Mouse (Mus musculus) stomach, embryonic 14.5 days (tissue): Measurements from ENCODE around the gene Nos1. TPM values are rescaled to one million over a fixed set of nuclear protein-coding genes. Genes with fewer than 3 reads are reported as not detected.

Source experiments
- ATAC-seq: fragments of 200-750 bp; cut with Nextera tagmentation; 2 replicates; pipeline ENCODE4 v1.8.0; 2017; ENCODE audit warnings: low read depth, moderate TSS enrichment; ENCODE audit not compliant: insufficient number of reproducible peaks, insufficient read depth, low FRiP score
- H3K27ac ChIP-seq: fragments of 300-500 bp; sonication (generic); 2 replicates; pipeline ENCODE4 v1.5.1; 2014; ENCODE audit warnings: mild to moderate bottlenecking, low read length, moderate library complexity, mixed read lengths
- H3K27me3 ChIP-seq: fragments of 300-500 bp; sonication (generic); 2 replicates; pipeline ENCODE4 v1.6.1; 2014; ENCODE audit warnings: low read length, control low read depth, mixed read lengths; ENCODE audit not compliant: control insufficient read depth, insufficient read depth
- H3K36me3 ChIP-seq: fragments of 300-500 bp; sonication (generic); 2 replicates; pipeline ENCODE4 v1.6.1; 2014; ENCODE audit warnings: mild to moderate bottlenecking, control low read depth, low read length, moderate library complexity, mixed read lengths; ENCODE audit not compliant: control insufficient read depth, insufficient read depth
- H3K4me1 ChIP-seq: fragments of 300-500 bp; sonication (generic); 2 replicates; pipeline ENCODE4 v1.6.1; 2014; ENCODE audit warnings: low read length, control low read depth, mixed read lengths; ENCODE audit not compliant: control insufficient read depth, insufficient read depth
- H3K4me2 ChIP-seq: fragments of 300-500 bp; sonication (generic); replicated peaks from 2 replicates; pipeline ENCODE4 v1.6.1; 2014; ENCODE audit warnings: low read depth, low read length, control low read depth
- H3K4me3 ChIP-seq: fragments of 300-500 bp; sonication (generic); 2 replicates; pipeline ENCODE4 v1.5.1; 2014; ENCODE audit warnings: low read depth, low read length, control low read depth
- H3K9ac ChIP-seq: fragments of 300-500 bp; sonication (generic); replicated peaks from 2 replicates; pipeline ENCODE4 v1.6.1; 2014; ENCODE audit warnings: low read depth, mild to moderate bottlenecking, control low read depth, low read length, moderate library complexity, mixed read lengths
- H3K9me3 ChIP-seq: fragments of 300-500 bp; sonication (generic); 2 replicates; pipeline ENCODE4 v1.6.1; 2016; ENCODE audit warnings: low read depth, low read length, control low read depth; ENCODE audit not compliant: control insufficient read depth
- WGBS: fragments of 180-500 bp; shearing (Covaris S2); extraction: QIAGEN DNeasy Blood & Tissue Kit; methylation state at CpG from one replicate; pipeline ENCODE4 v1.1.7; 2014; 5-methylcytosine and 5-hydroxymethylcytosine counted together
- polyA plus RNA-seq: library from polyadenylated mRNA; unstranded; fragments of >200 nt; fragmentation: Nextera tagmentation; extraction: Ambion mirVana; gene quantifications from 2 replicates; pipeline ENCODE4 v1.2.1, GENCODE M21; 2014

The Nos1 gene
- polyA plus RNA-seq, 1 experiment from 2014 or later, result 2.3 TPM

- H3K4me1 ChIP-seq, result no peaks in the 10 kb centered on the region
- H3K27ac ChIP-seq, result no peak overlapping the region
- no peak for ATAC-seq
- 1% methylated on average over 44 of the region's 44 CpGs for WGBS
- no peaks in the 10 kb centered on the region for H3K9me3 ChIP-seq
- no peak overlapping the region for H3K9ac ChIP-seq
- 0 out of 2 replicates have a peak overlapping the region, but pooled peaks have one; percentile 14 for H3K4me2 ChIP-seq
- H3K36me3 ChIP-seq, result no peaks in the 10 kb centered on the region
- H3K4me3 ChIP-seq, result no peak overlapping the region
- peaks cover 40% of the 10 kb centered on the region for H3K27me3 ChIP-seq
Measured at GRCm38 (mm10) chr5:117841651-117842347, 61.0 kb downstream of the Nos1 start.

- no peak for ATAC-seq
- peaks cover 40% of the 10 kb centered on the region for H3K27me3 ChIP-seq
- 6% methylated on average over 14 of the region's 14 CpGs for WGBS
Measured at GRCm38 (mm10) chr5:117842699-117843098, 61.9 kb downstream of the Nos1 start.

DNA sequence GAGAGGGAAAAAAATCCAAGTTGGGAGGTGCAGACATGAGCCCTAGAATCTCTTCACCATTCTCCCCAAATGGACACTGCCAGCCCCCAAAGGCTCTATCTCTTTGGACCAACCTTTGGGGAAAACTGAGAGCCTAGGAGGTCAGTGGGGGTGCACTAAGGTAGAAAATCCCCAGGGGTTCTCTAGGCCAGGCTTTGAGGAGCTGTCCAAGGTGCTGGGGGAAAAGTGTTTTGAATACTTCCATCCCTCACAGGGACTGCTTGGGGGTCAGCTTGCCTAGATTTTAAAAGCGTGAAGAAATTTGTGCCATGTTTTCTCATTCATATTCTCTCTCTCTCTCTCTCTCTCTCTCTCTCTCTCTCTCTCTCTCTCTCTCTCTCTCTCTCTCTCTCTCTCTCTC lies 63.8 kb downstream of the Nos1 start:
- no peak overlapping the region for H3K27ac ChIP-seq
- H3K36me3 ChIP-seq, result no peaks in the 10 kb centered on the region
- ATAC-seq, result no peak
- H3K9ac ChIP-seq, result no peak overlapping the region
- H3K4me3 ChIP-seq, result no peak overlapping the region
- H3K4me2 ChIP-seq, result no peak overlapping the region
- no peaks in the 10 kb centered on the region for H3K9me3 ChIP-seq
- 25% methylated on average over 1 of the region's 1 CpGs for WGBS
- no peaks in the 10 kb centered on the region for H3K4me1 ChIP-seq
- peaks cover 40% of the 10 kb centered on the region for H3K27me3 ChIP-seq

More at GRCm38 (mm10) chr5:117842699-117843098, 61.9 kb downstream of the Nos1 start:
- Histone ChIP-seq H3K4me1 (no peaks in the 10 kb centered on the region), H3K4me3 (no peak overlapping the region), H3K27ac (no peak overlapping the region), H3K36me3 (no peaks in the 10 kb centered on the region), H3K9me3 (no peaks in the 10 kb centered on the region), H3K4me2 (no peak overlapping the region), H3K9ac (no peak overlapping the region)

DNA sequence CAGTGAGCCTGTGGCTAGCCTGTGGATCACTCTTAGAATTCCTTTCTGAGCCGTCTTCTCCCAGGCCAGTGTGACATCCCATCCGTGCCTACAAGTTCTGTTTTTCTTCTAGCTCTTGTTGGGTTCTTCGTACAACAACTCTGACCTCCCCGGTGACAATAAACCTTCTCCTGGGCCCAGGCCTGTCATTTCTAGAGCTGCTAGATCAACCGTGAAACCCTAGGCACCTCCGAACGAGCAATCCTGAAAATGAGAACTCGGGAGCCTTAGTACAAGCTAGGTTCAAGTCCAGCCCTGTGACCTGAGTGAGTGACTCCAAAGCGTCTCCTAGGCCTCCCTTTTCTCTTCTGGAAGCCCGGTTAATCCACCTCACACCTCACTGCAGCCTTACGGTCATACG lies 69.6 kb downstream of the Nos1 start:
- Histone ChIP-seq H3K9me3 (no peaks in the 10 kb centered on the region), H3K36me3 (no peaks in the 10 kb centered on the region), H3K4me1 (no peaks in the 10 kb centered on the region), H3K27me3 (no peaks in the 10 kb centered on the region), H3K4me2 (no peak overlapping the region), H3K9ac (no peak overlapping the region), H3K4me3 (no peak overlapping the region), H3K27ac (no peak overlapping the region)
- ATAC-seq, result no peak
- WGBS, result 76% methylated on average over 12 of the region's 12 CpGs

DNA sequence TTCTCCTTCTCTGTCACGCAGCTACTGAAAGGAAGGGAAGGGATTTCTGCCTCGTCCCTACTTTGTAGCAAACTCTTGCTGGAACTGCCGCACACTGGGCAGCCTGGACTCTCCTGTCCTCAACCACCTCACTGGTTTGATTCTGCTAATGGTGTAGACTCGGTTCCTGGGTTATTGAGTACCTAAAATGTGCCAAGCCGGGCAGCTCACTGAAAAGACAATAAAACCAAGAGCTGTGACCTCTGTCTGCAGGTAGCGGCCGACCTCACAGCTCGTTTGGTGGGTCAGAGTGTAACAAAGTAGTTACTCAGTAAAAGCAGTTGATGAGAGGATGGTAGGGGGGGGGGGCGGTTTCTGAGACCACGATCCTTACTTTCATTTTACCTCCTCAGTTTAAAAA lies 72.9 kb downstream of the Nos1 start:
- WGBS, result 65% methylated on average over 10 of the region's 10 CpGs
- H3K9me3 ChIP-seq, result no peaks in the 10 kb centered on the region
- no peak for ATAC-seq

GRCm38 (mm10) chr5:117864588-117865300 lies 83.9 kb downstream of the Nos1 start:
- no peak for ATAC-seq
- 18% methylated on average over 13 of the region's 13 CpGs for WGBS
- Histone ChIP-seq H3K9me3 (no peaks in the 10 kb centered on the region), H3K4me1 (no peaks in the 10 kb centered on the region), H3K9ac (no peak overlapping the region), H3K27me3 (no peaks in the 10 kb centered on the region; the same call in 1 of the 2 replicates), H3K27ac (no peak overlapping the region), H3K4me2 (no peak overlapping the region), H3K4me3 (no peak overlapping the region), H3K36me3 (no peaks in the 10 kb centered on the region)

More for the DNA sequence above, 72.9 kb downstream of the Nos1 start:
- no peaks in the 10 kb centered on the region for H3K36me3 ChIP-seq
- no peaks in the 10 kb centered on the region for H3K27me3 ChIP-seq
- H3K9ac ChIP-seq, result no peak overlapping the region
- H3K4me3 ChIP-seq, result no peak overlapping the region
- H3K27ac ChIP-seq, result no peak overlapping the region
- no peaks in the 10 kb centered on the region for H3K4me1 ChIP-seq
- no peak overlapping the region for H3K4me2 ChIP-seq

- no peaks in the 10 kb centered on the region for H3K4me1 ChIP-seq
- no peak overlapping the region for H3K4me2 ChIP-seq
- ATAC-seq, result no peak
- no peaks in the 10 kb centered on the region; the same call in 1 of the 2 replicates for H3K27me3 ChIP-seq
- H3K9ac ChIP-seq, result no peak overlapping the region
- no peaks in the 10 kb centered on the region for H3K36me3 ChIP-seq
- no peaks in the 10 kb centered on the region for H3K9me3 ChIP-seq
- H3K27ac ChIP-seq, result no peak overlapping the region
- H3K4me3 ChIP-seq, result no peak overlapping the region
- 67% methylated on average over 16 of the region's 16 CpGs for WGBS
Measured at GRCm38 (mm10) chr5:117865876-117866275, 85.0 kb downstream of the Nos1 start.

GRCm38 (mm10) chr5:117871614-117872013 lies 90.8 kb downstream of the Nos1 start:
- H3K4me2 ChIP-seq, result no peak overlapping the region
- no peak overlapping the region for H3K9ac ChIP-seq
- no peaks in the 10 kb centered on the region for H3K4me1 ChIP-seq
- no peaks in the 10 kb centered on the region for H3K27me3 ChIP-seq
- H3K4me3 ChIP-seq, result no peak overlapping the region
- no peaks in the 10 kb centered on the region for H3K36me3 ChIP-seq
- 71% methylated on average over 1 of the region's 1 CpGs for WGBS
- no peaks in the 10 kb centered on the region for H3K9me3 ChIP-seq
- no peak overlapping the region for H3K27ac ChIP-seq
- no peak for ATAC-seq
